Mouse (Mus musculus): ENCODE data around the gene Atpif1. TPM values are rescaled to one million over a fixed set of nuclear protein-coding genes. Genes with fewer than 3 reads are reported as not detected.

Atpif1 gene
- polyA plus RNA-seq, 1 experiment = 352 TPM

GRCm38 (mm10) chr4:132554653-132555052, 21.2 kb upstream of the Atpif1 start:
- Histone ChIP-seq H3K4me3 (replicated peaks) (no peak overlapping the region), H3K4me1 (peaks cover 33% of the 10 kb centered on the region), H3K36me3 (replicated peaks; ENCODE audit: low read length) (peaks cover 57% of the 10 kb centered on the region), H3K9me3 (no peaks in the 10 kb centered on the region), H3K27me3 (replicated peaks) (peaks cover 1% of the 10 kb centered on the region)
- TF ChIP-seq FLI1 (IDR thresholded peaks at IDR 0.05; ENCODE audit: low read length) = no peak
- no peak for TF ChIP-seq GATA1 (IDR thresholded peaks at IDR 0.05; ENCODE audit: borderline replicate concordance, low read length)

- no peaks in the 10 kb centered on the region for H3K27me3 ChIP-seq (replicated peaks)
- TF ChIP-seq FLI1 (IDR thresholded peaks at IDR 0.05; ENCODE audit: low read length) (no peak), GATA1 (IDR thresholded peaks at IDR 0.05; ENCODE audit: borderline replicate concordance, low read length) (no peak)
- no peak overlapping the region for H3K4me3 ChIP-seq (replicated peaks)
- no peaks in the 10 kb centered on the region for H3K9me3 ChIP-seq
- H3K4me1 ChIP-seq = peaks cover 33% of the 10 kb centered on the region
- H3K36me3 ChIP-seq (replicated peaks; ENCODE audit: low read length) = peaks cover 62% of the 10 kb centered on the region
These were observed 20.8 kb upstream of the Atpif1 start for GRCm38 (mm10) chr4:132554221-132554620.

GRCm38 (mm10) chr4:132545851-132546250, 12.4 kb upstream of the Atpif1 start:
- Histone ChIP-seq H3K4me1 (peaks cover 52% of the 10 kb centered on the region), H3K9me3 (no peaks in the 10 kb centered on the region), H3K4me3 (replicated peaks) (no peak overlapping the region), H3K36me3 (replicated peaks; ENCODE audit: low read length) (peaks cover 97% of the 10 kb centered on the region), H3K27me3 (replicated peaks) (no peaks in the 10 kb centered on the region)
- TF ChIP-seq FLI1 (IDR thresholded peaks at IDR 0.05; ENCODE audit: low read length) (no peak), GATA1 (IDR thresholded peaks at IDR 0.05; ENCODE audit: borderline replicate concordance, low read length) (no peak)

GRCm38 (mm10) chr4:132542724-132543123, 9.3 kb upstream of the Atpif1 start:
- H3K36me3 ChIP-seq (replicated peaks; ENCODE audit: low read length) = peaks cover 97% of the 10 kb centered on the region
- H3K27me3 ChIP-seq (replicated peaks) = no peaks in the 10 kb centered on the region
- H3K4me1 ChIP-seq = peaks cover 57% of the 10 kb centered on the region
- H3K4me3 ChIP-seq (replicated peaks) = peak overlapping the region; percentile 46
- TF ChIP-seq GATA1 (IDR thresholded peaks at IDR 0.05; ENCODE audit: borderline replicate concordance, low read length) = no peak
- TF ChIP-seq FLI1 (IDR thresholded peaks at IDR 0.05; ENCODE audit: low read length) = no peak
- H3K9me3 ChIP-seq = no peaks in the 10 kb centered on the region

GRCm38 (mm10) chr4:132541413-132541812, 8.0 kb upstream of the Atpif1 start:
- Histone ChIP-seq H3K4me1 (peaks cover 67% of the 10 kb centered on the region), H3K36me3 (replicated peaks; ENCODE audit: low read length) (peaks cover 94% of the 10 kb centered on the region)

GRCm38 (mm10) chr4:132539481-132539880, 6.0 kb upstream of the Atpif1 start:
- H3K27me3 ChIP-seq (replicated peaks) = no peaks in the 10 kb centered on the region
- H3K9me3 ChIP-seq = no peaks in the 10 kb centered on the region
- no peak for TF ChIP-seq GATA1 (IDR thresholded peaks at IDR 0.05; ENCODE audit: borderline replicate concordance, low read length)
- TF ChIP-seq FLI1 (IDR thresholded peaks at IDR 0.05; ENCODE audit: low read length) = no peak
- peaks cover 74% of the 10 kb centered on the region for H3K36me3 ChIP-seq (replicated peaks; ENCODE audit: low read length)
- H3K4me1 ChIP-seq = peaks cover 66% of the 10 kb centered on the region
- H3K4me3 ChIP-seq (replicated peaks) = no peak overlapping the region

More at GRCm38 (mm10) chr4:132541413-132541812, 8.0 kb upstream of the Atpif1 start:
- Histone ChIP-seq H3K4me3 (replicated peaks) (no peak overlapping the region), H3K9me3 (no peaks in the 10 kb centered on the region), H3K27me3 (replicated peaks) (no peaks in the 10 kb centered on the region)
- no peak for TF ChIP-seq FLI1 (IDR thresholded peaks at IDR 0.05; ENCODE audit: low read length)

- TF ChIP-seq GATA1 (IDR thresholded peaks at IDR 0.05; ENCODE audit: borderline replicate concordance, low read length) = no peak
- no peak for TF ChIP-seq FLI1 (IDR thresholded peaks at IDR 0.05; ENCODE audit: low read length)
- peaks cover 50% of the 10 kb centered on the region for H3K36me3 ChIP-seq (replicated peaks; ENCODE audit: low read length)
These were observed 2.1 kb upstream of the Atpif1 start, which contains the start of gene Dnajc8 for GRCm38 (mm10) chr4:132535406-132536121. Dnajc8 (plus strand) TSS chr4:132535550.

GRCm38 (mm10) chr4:132532496-132532895, 963 bp downstream of the Atpif1 start:
- Histone ChIP-seq H3K9me3 (no peaks in the 10 kb centered on the region), H3K36me3 (replicated peaks; ENCODE audit: low read length) (peaks cover 34% of the 10 kb centered on the region), H3K4me3 (replicated peaks) (peak overlapping the region; percentile 96), H3K27me3 (replicated peaks) (no peaks in the 10 kb centered on the region), H3K4me1 (peaks cover 82% of the 10 kb centered on the region)
- TF ChIP-seq FLI1 (IDR thresholded peaks at IDR 0.05; ENCODE audit: low read length) = no peak

More at GRCm38 (mm10) chr4:132535406-132536121, 2.1 kb upstream of the Atpif1 start, which contains the start of gene Dnajc8:
- Histone ChIP-seq H3K27me3 (replicated peaks) (no peaks in the 10 kb centered on the region), H3K4me3 (replicated peaks) (peak within 1 kb of the TSS; percentile 99), H3K9me3 (no peaks in the 10 kb centered on the region), H3K4me1 (peaks cover 68% of the 10 kb centered on the region)

- Histone ChIP-seq H3K9me3 (no peaks in the 10 kb centered on the region), H3K36me3 (replicated peaks; ENCODE audit: low read length) (peaks cover 27% of the 10 kb centered on the region), H3K4me3 (replicated peaks) (no peak overlapping the region), H3K27me3 (replicated peaks) (no peaks in the 10 kb centered on the region), H3K4me1 (peaks cover 78% of the 10 kb centered on the region)
- TF ChIP-seq FLI1 (IDR thresholded peaks at IDR 0.05; ENCODE audit: low read length) = no peak
- no peak for TF ChIP-seq GATA1 (IDR thresholded peaks at IDR 0.05; ENCODE audit: borderline replicate concordance, low read length)
These were observed 3.2 kb downstream of the Atpif1 start for GRCm38 (mm10) chr4:132530033-132530804.

GRCm38 (mm10) chr4:132529344-132529743, 4.1 kb downstream of the Atpif1 start:
- no peaks in the 10 kb centered on the region for H3K9me3 ChIP-seq
- peaks cover 79% of the 10 kb centered on the region for H3K4me1 ChIP-seq
- TF ChIP-seq FLI1 (IDR thresholded peaks at IDR 0.05; ENCODE audit: low read length) (no peak), GATA1 (IDR thresholded peaks at IDR 0.05; ENCODE audit: borderline replicate concordance, low read length) (no peak)
- H3K27me3 ChIP-seq (replicated peaks) = no peaks in the 10 kb centered on the region
- H3K36me3 ChIP-seq (replicated peaks; ENCODE audit: low read length) = peaks cover 27% of the 10 kb centered on the region
- peak overlapping the region; percentile 62 for H3K4me3 ChIP-seq (replicated peaks)

Measured in megakaryocyte, embryonic 14.5 days (primary cell).